Mouse (Mus musculus) CD4-positive naive resting alpha-beta T cell, adult 76 days (primary cell): ENCODE data around the gene Fxr2. TPM values are rescaled to one million over a fixed set of nuclear protein-coding genes. Genes with fewer than 3 reads are reported as not detected.

Source experiments
- total RNA-seq: library from RNA; stranded (reverse); gene quantifications from one replicate; pipeline ENCODE4 v1.2.4, GENCODE M21; 2023

Fxr2 gene
- 64.1 TPM for total RNA-seq

DNA sequence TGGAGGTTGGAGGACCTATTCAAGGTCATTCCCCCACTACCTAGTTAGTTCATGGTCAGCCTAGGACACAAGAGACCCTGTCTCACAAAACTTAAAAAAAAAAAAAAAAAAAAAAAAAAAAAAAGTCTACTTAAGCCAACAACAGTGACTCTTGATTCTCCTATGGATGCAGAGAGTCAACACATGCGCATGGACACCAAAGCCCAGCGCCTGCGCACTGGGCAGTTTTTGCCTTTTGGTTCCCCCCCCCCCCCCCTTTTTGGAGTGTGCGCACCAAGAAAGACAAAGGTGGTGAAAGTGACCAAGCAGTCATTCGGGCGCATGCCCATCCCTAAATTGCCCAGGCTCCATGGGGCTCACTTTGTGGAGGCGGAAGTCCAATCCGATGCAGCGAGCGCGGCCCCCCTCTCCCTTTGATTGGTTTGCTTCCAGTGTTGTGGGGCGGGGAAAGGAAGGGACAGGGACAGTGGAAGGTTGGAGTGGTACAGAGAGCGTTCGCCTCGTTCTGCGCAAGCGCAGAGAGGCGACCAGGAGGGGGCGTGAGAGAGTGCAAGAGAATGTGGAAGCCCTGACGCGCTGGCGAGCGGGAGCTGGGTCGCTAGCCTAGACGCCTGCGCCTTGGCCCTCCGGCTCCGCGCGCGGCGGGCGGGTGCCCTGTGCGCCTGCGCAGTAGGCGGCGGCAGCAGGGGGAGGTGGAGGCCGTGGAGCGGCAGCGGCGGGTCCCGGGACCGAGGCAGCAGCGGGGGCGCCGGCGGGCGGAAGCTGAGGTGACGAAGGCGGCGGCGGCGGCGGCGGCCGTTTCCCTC, at the start of gene Fxr2:
Fxr2 (plus strand) TSS at position 707 of the 806 bp plus-strand sequence.

DNA sequence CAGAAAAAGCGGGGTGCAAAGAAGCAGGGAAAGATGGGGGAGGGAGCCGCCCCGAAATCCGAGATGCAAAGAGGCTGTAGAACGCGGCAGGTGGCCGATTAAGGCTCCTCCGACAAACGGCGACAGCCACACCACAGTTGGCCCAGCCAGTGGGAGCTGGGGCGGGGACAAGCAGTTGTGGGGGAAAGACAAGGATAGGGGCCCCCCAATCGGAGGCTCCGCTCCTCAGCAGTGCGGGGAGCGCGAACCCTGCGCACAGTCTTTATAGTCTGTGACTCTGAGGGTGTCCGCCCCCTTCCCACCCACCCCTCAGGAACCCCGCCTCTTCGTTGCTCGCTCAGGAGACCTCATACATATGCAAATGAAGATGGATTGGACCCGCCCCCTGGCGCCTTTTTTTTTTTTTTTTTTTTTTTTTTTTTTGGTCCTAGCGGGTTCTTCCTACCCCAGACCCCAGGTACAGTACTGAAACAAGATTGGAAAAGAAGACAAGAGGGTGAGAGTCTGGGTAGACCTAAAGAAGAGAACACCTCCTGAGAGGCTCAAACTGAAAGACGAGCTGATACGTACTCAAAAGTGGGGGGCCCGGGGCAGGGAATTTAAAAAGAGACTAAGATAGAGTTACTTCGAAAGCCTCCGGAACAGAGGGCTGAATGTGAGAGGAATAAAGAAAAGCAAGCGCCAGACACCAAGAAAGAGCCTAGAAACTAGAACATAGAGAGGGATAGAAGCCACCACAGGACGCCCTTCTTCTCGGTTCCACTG, 26.9 kb upstream of the Fxr2 start, which contains the start of gene Atp1b2:
Atp1b2 (minus strand) TSS at position 217 of the 765 bp plus-strand sequence.

DNA sequence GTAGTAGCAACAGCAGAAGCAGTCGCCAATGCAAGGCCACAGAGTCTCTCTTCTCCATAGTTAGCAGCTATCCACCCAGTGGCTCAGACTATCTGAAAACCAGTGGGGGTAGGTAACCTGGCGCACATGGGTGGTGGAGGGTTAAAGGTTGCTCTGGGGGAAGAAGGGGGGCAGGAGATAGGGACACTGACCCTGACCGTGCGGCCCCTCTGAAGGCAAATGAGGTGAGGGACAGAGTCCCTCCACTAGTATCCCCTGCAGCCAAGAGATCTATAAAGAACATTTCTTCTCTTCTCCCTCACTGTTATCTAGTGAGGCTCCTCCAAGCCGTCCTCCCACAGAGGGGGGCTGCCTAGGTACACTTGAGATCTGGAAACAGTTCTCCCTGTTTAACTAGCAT, 15.0 kb upstream of the Fxr2 start, which contains the start of gene Shbg:
Shbg (minus strand) TSS at position 101 of the 400 bp plus-strand sequence.

DNA sequence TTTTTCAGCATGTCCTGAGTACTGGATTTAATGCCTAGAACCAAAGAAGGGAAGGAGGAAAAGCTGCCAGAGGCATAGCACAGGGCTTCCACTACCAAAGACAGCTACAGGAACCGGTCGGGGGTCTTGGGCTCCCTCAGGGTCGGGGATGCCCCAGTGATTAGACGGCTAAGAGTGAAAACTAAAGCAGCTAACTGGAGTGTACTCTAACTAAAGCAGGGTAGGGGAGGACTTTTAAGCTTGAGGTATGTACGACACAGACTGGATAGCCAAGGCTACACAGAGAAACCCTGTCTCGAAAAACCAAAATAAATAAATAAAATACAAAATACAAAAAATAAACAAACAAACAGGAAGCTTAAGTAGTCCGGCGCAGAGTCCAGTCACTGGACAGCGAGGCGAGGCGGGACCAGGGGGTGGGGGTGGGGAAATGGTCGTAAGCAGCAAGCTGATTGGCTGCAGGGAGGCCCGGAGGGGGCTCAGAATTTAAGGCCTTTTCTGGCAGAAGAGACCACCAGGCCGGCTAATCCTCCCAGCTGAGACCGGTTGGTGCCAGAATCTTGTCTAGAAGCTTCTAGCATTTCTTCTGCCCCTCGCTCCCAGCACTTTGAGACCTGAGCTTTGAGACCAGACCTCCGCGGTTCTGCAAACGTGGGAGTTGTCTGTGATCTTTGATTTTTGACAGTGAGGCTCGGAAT, 11.1 kb upstream of the Fxr2 start, which contains the start of gene Sat2:
Sat2 (plus strand) TSS at position 454 of the 698 bp plus-strand sequence.

DNA sequence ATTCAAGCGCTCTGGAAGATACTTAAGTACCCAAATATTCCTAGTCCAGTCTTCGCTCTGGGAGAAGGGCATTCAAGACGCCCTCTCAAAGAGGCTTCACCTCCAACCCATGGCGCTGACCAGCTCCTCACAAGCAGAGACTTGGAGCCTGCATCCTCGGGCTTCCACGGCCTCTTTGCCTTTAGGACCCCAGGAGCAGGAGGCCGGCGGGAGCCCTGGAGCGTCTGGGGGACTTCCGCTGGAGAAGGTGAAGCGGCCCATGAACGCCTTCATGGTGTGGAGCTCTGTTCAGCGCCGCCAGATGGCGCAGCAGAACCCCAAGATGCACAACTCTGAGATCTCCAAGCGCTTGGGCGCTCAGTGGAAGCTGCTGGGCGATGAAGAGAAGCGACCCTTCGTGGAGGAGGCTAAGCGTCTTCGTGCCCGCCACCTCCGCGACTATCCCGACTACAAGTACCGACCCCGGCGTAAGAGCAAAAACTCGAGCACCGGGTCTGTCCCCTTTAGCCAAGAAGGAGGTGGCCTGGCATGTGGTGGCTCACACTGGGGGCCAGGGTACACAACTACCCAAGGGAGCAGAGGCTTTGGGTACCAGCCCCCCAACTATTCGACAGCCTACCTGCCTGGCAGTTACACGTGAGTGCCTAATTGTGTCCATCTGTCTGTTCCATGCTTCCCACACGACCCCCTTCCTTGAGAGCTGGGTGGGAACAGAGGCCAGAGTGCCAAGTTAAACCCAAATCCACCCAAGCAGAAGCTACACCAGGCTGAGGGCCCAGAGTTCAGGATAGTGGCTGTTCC, 22.7 kb downstream of the Fxr2 start, which contains the start of gene Sox15:
Sox15 (plus strand) TSS at position 51 of the 801 bp plus-strand sequence.

DNA sequence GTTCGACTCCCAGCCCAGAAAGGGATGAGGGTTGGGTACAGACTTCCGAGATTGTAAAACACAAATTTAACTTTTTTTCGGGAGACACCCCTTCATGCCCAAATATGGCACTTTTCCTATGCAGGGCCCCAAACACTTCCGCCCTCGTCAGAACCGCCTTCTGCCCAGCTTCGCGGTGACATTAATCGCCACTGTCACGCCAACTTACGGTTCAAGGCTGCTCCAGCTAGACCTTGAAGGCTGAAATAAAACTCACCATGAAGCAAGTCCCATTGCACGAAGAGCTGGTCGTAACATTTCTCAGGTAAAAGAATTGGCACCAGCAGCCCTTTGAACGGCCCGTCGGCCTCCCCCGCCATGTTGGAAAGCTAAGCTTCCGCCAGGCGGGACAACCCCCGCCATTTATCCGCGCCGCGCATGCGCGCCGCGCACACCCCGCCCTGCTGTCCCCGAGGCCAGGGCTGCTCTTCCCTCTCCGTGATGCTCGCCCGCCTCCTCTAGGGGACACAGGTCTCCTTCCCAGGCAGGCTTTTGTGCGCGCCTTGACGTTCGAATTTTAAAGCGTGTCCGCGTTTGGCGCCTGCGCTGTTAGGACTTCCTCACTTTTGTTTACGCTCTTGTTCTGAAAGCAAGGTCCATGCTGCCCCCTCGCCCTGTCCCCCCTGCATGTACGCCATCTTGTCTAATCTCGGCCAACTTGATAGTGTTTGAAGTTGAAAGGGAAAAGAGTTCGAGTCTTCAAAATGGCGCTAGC, 29.6 kb downstream of the Fxr2 start, which contains the start of gene Mpdu1:
Mpdu1 (minus strand) TSS at position 430 of the 754 bp plus-strand sequence.

DNA sequence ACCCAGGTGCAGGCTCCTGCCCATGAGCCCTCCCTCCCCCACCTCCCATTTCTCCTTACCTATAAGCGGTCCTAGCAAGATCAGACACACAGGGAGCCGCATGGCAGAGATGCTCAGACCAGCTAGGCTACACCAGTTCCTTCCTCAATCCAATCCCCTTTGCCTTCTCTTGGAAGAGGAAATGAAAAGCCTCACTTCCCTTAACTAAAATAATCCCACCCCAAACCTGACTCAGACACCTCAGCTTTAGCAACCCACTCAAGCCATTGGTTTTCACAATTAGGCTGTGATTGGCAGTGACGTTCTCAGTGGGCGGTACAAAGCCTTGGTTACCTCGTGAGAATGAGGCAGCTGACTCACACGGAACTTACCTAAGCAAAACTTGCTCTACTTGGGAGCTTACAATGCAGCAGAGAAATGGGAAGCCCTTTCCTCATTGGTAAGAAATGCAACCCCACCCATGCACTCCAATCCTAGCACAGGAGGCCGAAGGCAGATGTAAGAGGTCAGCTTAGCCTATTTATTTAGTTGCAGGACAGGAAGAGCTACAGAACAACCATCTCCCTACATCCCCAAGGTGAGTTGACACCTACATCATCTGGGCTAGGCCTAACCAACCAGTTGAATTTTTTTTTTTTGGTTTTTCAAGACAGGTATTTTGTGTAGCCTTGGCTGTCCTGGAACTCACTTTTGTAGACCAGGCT, 33.3 kb downstream of the Fxr2 start, which contains the start of gene Cd68:
Cd68 (minus strand) TSS at position 193 of the 704 bp plus-strand sequence.

DNA sequence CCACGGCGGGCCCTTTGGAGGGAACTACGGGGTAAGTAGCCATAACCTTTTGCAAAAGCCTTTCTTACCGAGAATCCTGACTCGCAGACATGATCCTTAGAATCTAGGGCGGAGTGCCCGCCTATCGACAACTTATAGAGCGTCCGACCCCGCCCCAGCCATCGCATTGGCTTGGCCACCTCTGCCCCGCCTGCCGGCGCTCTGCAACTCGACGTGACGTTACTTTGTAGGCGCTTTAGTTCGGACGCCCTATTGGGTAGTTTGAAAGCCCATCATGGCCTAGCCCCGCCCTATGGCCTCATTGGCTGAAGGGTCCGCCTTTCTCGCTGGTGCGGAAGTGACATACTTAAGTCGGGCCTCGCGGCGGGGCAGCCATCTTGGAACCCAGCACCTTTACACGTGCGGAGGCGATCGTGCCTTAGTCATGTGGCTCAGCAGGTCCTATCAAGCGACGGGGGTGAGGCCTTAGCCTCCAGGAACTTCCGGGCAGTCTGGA, 39.5 kb downstream of the Fxr2 start, which contains the start of gene Eif4a1:
Eif4a1 (minus strand) TSS at position 213 of the 496 bp plus-strand sequence.

DNA sequence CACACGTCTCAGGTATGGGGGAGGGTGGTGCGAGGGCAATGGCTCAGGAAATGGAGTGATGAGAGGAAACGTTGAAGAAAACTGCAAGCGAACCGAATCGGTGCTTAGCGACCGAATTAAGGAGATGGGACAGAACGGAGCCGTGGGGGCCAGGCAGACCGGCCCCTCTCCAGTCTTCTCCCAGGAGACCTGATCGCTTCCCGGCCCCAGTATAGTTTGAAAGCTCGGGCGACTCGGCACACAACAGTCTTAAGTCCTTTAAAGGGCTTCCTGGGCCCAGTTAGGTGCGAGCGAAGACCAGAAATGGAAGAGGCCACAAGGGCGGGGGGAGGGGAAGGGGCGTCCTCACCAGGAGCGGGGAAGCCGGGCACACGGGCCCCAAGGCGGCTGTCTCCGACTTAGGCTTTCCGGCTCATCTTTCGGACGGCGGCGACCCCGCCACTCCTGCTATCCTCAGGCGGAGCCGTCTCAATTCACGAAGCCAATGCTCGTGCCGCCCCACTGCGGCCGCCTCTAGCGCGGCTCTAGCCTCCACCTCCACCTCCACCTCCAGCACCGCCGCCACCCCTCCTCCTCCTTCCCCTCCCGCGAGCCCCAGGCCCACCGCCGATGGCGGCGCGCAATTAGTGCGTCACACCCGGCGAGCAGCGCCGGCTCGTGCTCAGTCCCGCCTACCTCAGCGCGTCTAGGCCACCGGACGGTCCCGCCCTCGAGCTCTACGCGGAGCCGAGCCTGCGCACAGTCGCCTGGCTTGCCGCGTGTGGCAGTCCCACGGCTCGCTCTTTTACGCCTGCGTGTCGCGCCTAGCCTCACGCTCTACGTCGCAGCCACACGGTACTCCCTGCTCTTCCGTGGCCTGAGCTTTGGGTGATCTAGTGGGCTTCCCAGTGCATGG, 48.8 kb downstream of the Fxr2 start, which contains the start of gene Senp3:
Senp3 (minus strand) TSS at position 771 of the 895 bp plus-strand sequence.

DNA sequence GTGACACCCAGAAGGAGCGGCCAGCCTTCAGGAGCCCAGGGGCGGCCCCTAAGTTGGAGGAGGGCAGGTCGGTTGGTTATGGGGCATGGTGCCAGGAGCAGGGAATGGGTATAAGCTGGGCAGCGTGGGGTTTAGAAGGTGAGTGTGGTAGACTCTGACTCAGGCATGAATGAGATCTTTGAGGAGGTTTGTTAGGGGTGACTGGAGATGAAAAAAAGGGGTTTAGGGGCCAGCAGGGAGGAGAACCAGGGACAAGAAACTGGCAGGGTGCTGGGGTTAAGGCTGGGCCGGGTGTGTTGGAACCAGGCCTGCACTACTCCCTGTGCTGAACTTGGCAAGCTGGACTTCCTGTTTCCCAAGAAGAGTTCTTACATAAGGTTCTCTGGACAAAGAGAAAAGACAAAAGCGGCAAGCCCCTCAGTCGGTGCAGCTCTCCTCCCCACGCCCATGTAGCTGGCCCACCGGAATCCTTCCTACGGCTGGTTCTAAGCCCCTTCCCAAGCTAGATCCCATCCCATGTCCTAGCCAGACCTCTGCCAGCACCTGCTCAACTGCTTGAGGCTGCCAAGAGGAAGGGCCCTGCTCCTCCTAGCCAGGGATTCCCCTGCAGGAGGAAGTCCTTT, 52.8 kb downstream of the Fxr2 start, which contains the start of gene Tnfsf13:
Tnfsf13 (minus strand) TSS at position 259 of the 623 bp plus-strand sequence.

DNA sequence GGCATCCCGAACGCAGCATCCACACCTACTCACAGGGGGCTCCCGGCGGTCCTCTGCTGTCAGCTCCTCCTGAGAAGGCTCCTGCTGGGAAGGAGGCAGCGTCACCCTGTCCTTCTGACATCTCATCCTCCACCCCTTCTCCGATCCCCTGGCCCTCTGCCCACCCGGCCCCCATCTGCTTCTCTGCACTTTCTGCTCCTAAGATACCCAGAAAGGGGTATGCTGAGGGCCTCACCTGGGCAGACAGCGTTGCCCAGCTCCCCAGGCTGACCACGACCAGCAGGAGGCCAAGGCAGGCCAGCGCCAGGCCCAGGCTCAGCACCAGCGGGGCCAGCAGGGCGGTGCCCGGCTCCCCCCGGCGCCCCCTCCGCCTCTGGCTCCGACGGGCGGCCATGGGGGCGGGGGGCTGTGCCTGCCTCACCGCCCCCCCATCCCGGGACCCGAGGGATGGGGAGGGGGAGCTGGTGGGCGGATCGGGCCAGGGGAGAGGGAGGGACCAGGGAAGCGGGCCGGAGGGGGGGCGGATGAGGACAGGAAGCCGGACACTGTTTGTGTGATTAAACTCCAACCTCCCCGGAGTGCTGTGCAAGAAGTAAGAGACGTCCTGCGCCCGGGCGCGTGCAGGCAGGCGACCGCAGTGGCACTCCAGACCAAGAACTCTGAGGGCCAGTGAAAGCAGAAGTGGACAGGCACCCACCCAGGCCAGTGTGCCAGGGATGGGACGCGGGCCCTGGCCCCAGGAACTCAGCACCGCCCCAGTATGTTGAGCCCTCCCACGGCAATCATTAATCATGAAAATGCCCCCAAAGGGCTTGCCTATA, 62.8 kb downstream of the Fxr2 start, which contains the start of the genes Tnfsf12 and Tnfsfm13:
Tnfsf12 (minus strand) TSS at position 489 of the 821 bp plus-strand sequence.
Tnfsfm13 (minus strand) TSS at position 738 of the 821 bp plus-strand sequence.

Other genes starting within 250 kb of the Fxr2 start
- gene Naa38, start 237.5 kb upstream of the Fxr2 start, total RNA-seq: 29.4 TPM
- 32.5 TPM for gene Cyb5d1, start 237.4 kb upstream of the Fxr2 start, total RNA-seq
- gene Tmem88, start 234.8 kb upstream of the Fxr2 start, total RNA-seq: 7.9 TPM
- gene Kdm6b, start 219.3 kb upstream of the Fxr2 start, total RNA-seq: 254 TPM
- 0.59 TPM for gene Dnah2, start 83.9 kb upstream of the Fxr2 start, total RNA-seq
- 0.23 TPM for gene Efnb3, start 72.8 kb upstream of the Fxr2 start, total RNA-seq
- gene Wrap53, start 52.7 kb upstream of the Fxr2 start, total RNA-seq: 7.5 TPM
- 112 TPM for gene Trp53, start 52.6 kb upstream of the Fxr2 start, total RNA-seq
- 0.91 TPM for gene Atp1b2, start 27.0 kb upstream of the Fxr2 start, total RNA-seq
- not detected for gene Shbg, start 15.1 kb upstream of the Fxr2 start, total RNA-seq
- gene Sat2, start 11.0 kb upstream of the Fxr2 start, total RNA-seq: not detected
- gene Sox15, start 22.3 kb downstream of the Fxr2 start, total RNA-seq: 0.70 TPM
- 70.5 TPM for gene Mpdu1, start 29.7 kb downstream of the Fxr2 start, total RNA-seq
- gene Cd68, start 33.2 kb downstream of the Fxr2 start, total RNA-seq: 9.1 TPM
- gene Eif4a1, start 39.4 kb downstream of the Fxr2 start, total RNA-seq: 715 TPM
- 110 TPM for gene Senp3, start 49.1 kb downstream of the Fxr2 start, total RNA-seq
- not detected for gene Tnfsf13, start 52.8 kb downstream of the Fxr2 start, total RNA-seq
- 0.76 TPM for gene Tnfsf12, start 62.9 kb downstream of the Fxr2 start, total RNA-seq
- gene Tnfsfm13, start 63.1 kb downstream of the Fxr2 start, total RNA-seq: not detected
- 169 TPM for gene Polr2a, start 125.6 kb downstream of the Fxr2 start, total RNA-seq
- not detected for gene Slc35g3, start 129.0 kb downstream of the Fxr2 start, total RNA-seq
- 52.5 TPM for gene Zbtb4, start 132.9 kb downstream of the Fxr2 start, total RNA-seq
- gene Chrnb1, start 163.0 kb downstream of the Fxr2 start, total RNA-seq: 1.9 TPM
- gene Fgf11, start 168.9 kb downstream of the Fxr2 start, total RNA-seq: not detected
- gene Tmem102, start 172.6 kb downstream of the Fxr2 start, total RNA-seq: not detected
- gene Gm39566, start 182.3 kb downstream of the Fxr2 start, total RNA-seq: not detected
- gene Spem2, start 185.5 kb downstream of the Fxr2 start, total RNA-seq: not detected
- not detected for gene Spem1, start 189.2 kb downstream of the Fxr2 start, total RNA-seq
- gene Nlgn2, start 204.8 kb downstream of the Fxr2 start, total RNA-seq: 2.8 TPM
- gene Tmem256, start 205.5 kb downstream of the Fxr2 start, total RNA-seq: 14.5 TPM
- 10.6 TPM for gene Plscr3, start 213.4 kb downstream of the Fxr2 start, total RNA-seq
- gene Tnk1, start 225.7 kb downstream of the Fxr2 start, total RNA-seq: not detected
- gene Tmem95, start 245.0 kb downstream of the Fxr2 start, total RNA-seq: not detected
- gene Kctd11, start 248.4 kb downstream of the Fxr2 start, total RNA-seq: 1.00 TPM